Mouse (Mus musculus): ENCODE data around the gene Samd4. TPM values are rescaled to one million over a fixed set of nuclear protein-coding genes. Genes with fewer than 3 reads are reported as not detected.

The Samd4 gene
- polyA plus RNA-seq, 1 experiment from 2014 or later = 3.9 TPM

GRCm38 (mm10) chr14:46883871-46884441 is 1.3 kb downstream of the Samd4 start:
- WGBS = under 1% methylated on average over 29 of the region's 29 CpGs
- peak overlapping the region; percentile 94 for H3K4me2 ChIP-seq
- ATAC-seq (ENCODE audit: low FRiP score, low read depth) = peak; percentile 36
- 0 out of 2 replicates have a peak, but pooled peaks cover 3% of the 10 kb centered on the region for H3K27me3 ChIP-seq
- no peaks in the 10 kb centered on the region for H3K36me3 ChIP-seq
- peak overlapping the region; percentile 59 for H3K9ac ChIP-seq
- H3K4me1 ChIP-seq (replicated peaks) = peaks cover 40% of the 10 kb centered on the region
- H3K27ac ChIP-seq (replicated peaks) = peak overlapping the region; percentile 84
- peak overlapping the region; percentile 64 for H3K4me3 ChIP-seq
- H3K9me3 ChIP-seq = no peaks in the 10 kb centered on the region

- peak; percentile 71 for ATAC-seq (ENCODE audit: low FRiP score, low read depth)
- no peaks in the 10 kb centered on the region for H3K9me3 ChIP-seq
- H3K4me1 ChIP-seq (replicated peaks) = peaks cover 40% of the 10 kb centered on the region
- peak overlapping the region; percentile 64 for H3K4me3 ChIP-seq
- peak overlapping the region; percentile 59 for H3K9ac ChIP-seq
- H3K27ac ChIP-seq (replicated peaks) = peak overlapping the region; percentile 84
- H3K36me3 ChIP-seq = no peaks in the 10 kb centered on the region
- under 1% methylated on average over 45 of the region's 52 CpGs for WGBS
- H3K27me3 ChIP-seq = 0 out of 2 replicates have a peak, but pooled peaks cover 3% of the 10 kb centered on the region
- peak overlapping the region; percentile 94 for H3K4me2 ChIP-seq
Measured at GRCm38 (mm10) chr14:46884701-46885428, 2.2 kb downstream of the Samd4 start.

- H3K36me3 ChIP-seq = no peaks in the 10 kb centered on the region
- H3K9me3 ChIP-seq = no peaks in the 10 kb centered on the region
- peak; percentile 23 for ATAC-seq (ENCODE audit: low FRiP score, low read depth)
- 0 out of 2 replicates have a peak, but pooled peaks cover 3% of the 10 kb centered on the region for H3K27me3 ChIP-seq
- H3K27ac ChIP-seq (replicated peaks) = peak overlapping the region; percentile 84
- peak overlapping the region; percentile 64 for H3K4me3 ChIP-seq
- H3K9ac ChIP-seq = peak overlapping the region; percentile 59
- peaks cover 40% of the 10 kb centered on the region for H3K4me1 ChIP-seq (replicated peaks)
- H3K4me2 ChIP-seq = peak overlapping the region; percentile 94
- WGBS = 2% methylated on average over 7 of the region's 7 CpGs
Measured at GRCm38 (mm10) chr14:46885429-46885755, 2.7 kb downstream of the Samd4 start.

DNA sequence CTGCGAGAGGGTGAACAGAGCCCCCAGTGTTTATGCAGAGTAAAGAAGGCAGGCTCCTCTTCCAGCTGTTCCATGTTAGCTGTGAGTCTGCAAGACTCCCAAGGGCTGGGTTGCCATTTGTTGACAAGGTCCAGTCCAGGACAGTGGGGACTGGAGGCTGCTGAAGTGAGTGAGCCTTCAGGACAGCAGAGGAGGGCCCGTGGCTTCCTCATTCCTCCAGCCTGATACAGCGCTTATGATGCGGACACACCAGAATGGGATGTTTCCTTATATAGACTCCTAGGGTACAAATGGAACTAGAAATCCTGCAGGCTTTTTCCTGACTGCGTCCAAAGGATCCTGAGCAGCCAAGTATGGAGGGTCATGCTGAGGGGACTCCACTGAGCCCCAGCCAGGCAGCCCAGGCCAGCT is 3.2 kb downstream of the Samd4 start:
- Histone ChIP-seq H3K4me2 (peak overlapping the region; percentile 94), H3K9me3 (no peaks in the 10 kb centered on the region), H3K9ac (peak overlapping the region; percentile 59; the same call in 1 of the 2 replicates), H3K36me3 (no peaks in the 10 kb centered on the region), H3K27me3 (0 out of 2 replicates have a peak, but pooled peaks cover 3% of the 10 kb centered on the region), H3K27ac (replicated peaks) (peak overlapping the region; percentile 84), H3K4me1 (replicated peaks) (peaks cover 40% of the 10 kb centered on the region), H3K4me3 (peak overlapping the region; percentile 64)
- no peak for ATAC-seq (ENCODE audit: low FRiP score, low read depth)
- WGBS = 22% methylated on average over 5 of the region's 5 CpGs

- WGBS = 93% methylated on average over 4 of the region's 4 CpGs
- H3K36me3 ChIP-seq = no peaks in the 10 kb centered on the region
- ATAC-seq (ENCODE audit: low FRiP score, low read depth) = no peak
- no peak overlapping the region for H3K9ac ChIP-seq
- H3K9me3 ChIP-seq = no peaks in the 10 kb centered on the region
- no peak overlapping the region for H3K27ac ChIP-seq (replicated peaks)
- no peaks in the 10 kb centered on the region for H3K27me3 ChIP-seq
- H3K4me1 ChIP-seq (replicated peaks) = peaks cover 17% of the 10 kb centered on the region
- no peak overlapping the region for H3K4me2 ChIP-seq
- H3K4me3 ChIP-seq = no peak overlapping the region
Measured at GRCm38 (mm10) chr14:46889096-46889495, 6.4 kb downstream of the Samd4 start.

- Histone ChIP-seq H3K27me3 (no peaks in the 10 kb centered on the region), H3K9ac (no peak overlapping the region), H3K9me3 (no peaks in the 10 kb centered on the region), H3K4me1 (replicated peaks) (no peaks in the 10 kb centered on the region), H3K4me3 (no peak overlapping the region), H3K27ac (replicated peaks) (no peak overlapping the region), H3K4me2 (no peak overlapping the region), H3K36me3 (no peaks in the 10 kb centered on the region)
- ATAC-seq (ENCODE audit: low FRiP score, low read depth) = no peak
- WGBS = 89% methylated on average over 10 of the region's 10 CpGs
Measured at GRCm38 (mm10) chr14:46893961-46894360, 11.3 kb downstream of the Samd4 start.

DNA sequence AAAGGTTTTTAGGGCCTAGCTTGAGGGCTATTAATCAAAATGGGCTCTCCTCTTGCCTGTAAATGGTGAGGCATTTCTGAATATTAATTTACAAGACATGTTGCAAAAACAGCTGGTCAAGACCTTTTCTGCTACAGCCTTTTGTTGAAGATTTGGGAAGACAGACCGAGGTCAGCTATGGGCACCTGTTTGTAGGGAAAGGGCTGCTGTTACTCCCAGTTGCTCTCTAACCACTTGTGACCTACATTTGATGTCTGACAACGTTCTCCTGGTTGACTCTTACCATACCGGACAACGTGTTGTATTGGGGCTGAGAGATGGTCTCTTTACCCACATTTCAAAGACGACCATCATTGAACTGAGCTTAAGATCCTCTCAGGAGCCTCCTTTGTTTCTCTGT is 15.3 kb downstream of the Samd4 start:
- H3K36me3 ChIP-seq = no peaks in the 10 kb centered on the region
- H3K9ac ChIP-seq = no peak overlapping the region
- H3K9me3 ChIP-seq = no peaks in the 10 kb centered on the region
- ATAC-seq (ENCODE audit: low FRiP score, low read depth) = no peak
- H3K27ac ChIP-seq (replicated peaks) = no peak overlapping the region
- H3K4me1 ChIP-seq (replicated peaks) = no peaks in the 10 kb centered on the region
- 90% methylated on average over 5 of the region's 5 CpGs for WGBS
- no peaks in the 10 kb centered on the region for H3K27me3 ChIP-seq
- no peak overlapping the region for H3K4me3 ChIP-seq
- H3K4me2 ChIP-seq = no peak overlapping the region

DNA sequence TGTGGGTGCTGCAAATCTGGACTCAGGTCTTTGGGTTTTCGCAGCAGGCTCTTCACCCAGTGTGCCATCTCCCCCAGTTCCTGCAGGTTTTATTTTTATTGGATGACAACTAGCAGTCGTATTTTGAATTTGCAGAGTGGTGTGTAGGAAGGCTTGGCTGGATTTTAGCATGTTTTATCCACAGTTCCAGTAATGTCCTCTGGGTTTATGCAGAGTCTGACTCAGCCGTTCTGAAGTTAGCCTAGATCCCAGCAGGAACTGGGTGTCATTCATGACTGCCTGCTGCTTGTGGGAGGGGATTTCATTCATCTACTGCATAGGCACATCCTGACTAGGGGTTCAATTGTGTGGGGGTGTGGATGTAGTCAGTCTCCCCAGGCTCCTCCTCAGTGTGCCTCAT is 16.0 kb downstream of the Samd4 start:
- Histone ChIP-seq H3K27ac (replicated peaks) (no peak overlapping the region), H3K9me3 (no peaks in the 10 kb centered on the region), H3K4me3 (no peak overlapping the region), H3K4me2 (no peak overlapping the region), H3K27me3 (no peaks in the 10 kb centered on the region), H3K4me1 (replicated peaks) (no peaks in the 10 kb centered on the region), H3K9ac (no peak overlapping the region), H3K36me3 (no peaks in the 10 kb centered on the region)
- WGBS = 63% methylated on average over 3 of the region's 3 CpGs
- no peak for ATAC-seq (ENCODE audit: low FRiP score, low read depth)

- Histone ChIP-seq H3K27me3 (no peaks in the 10 kb centered on the region), H3K36me3 (no peaks in the 10 kb centered on the region), H3K27ac (replicated peaks) (no peak overlapping the region), H3K9ac (no peak overlapping the region), H3K9me3 (no peaks in the 10 kb centered on the region), H3K4me2 (no peak overlapping the region), H3K4me3 (no peak overlapping the region), H3K4me1 (replicated peaks) (no peaks in the 10 kb centered on the region)
- no peak for ATAC-seq (ENCODE audit: low FRiP score, low read depth)
- 92% methylated on average over 9 of the region's 9 CpGs for WGBS
Measured at GRCm38 (mm10) chr14:46902498-46903087, 19.9 kb downstream of the Samd4 start.

GRCm38 (mm10) chr14:46904276-46904675 is 21.6 kb downstream of the Samd4 start:
- Histone ChIP-seq H3K9ac (no peak overlapping the region), H3K27ac (replicated peaks) (no peak overlapping the region), H3K4me1 (replicated peaks) (no peaks in the 10 kb centered on the region), H3K36me3 (no peaks in the 10 kb centered on the region), H3K9me3 (no peaks in the 10 kb centered on the region), H3K4me3 (no peak overlapping the region), H3K4me2 (no peak overlapping the region), H3K27me3 (no peaks in the 10 kb centered on the region)
- 93% methylated on average over 4 of the region's 4 CpGs for WGBS
- ATAC-seq (ENCODE audit: low FRiP score, low read depth) = no peak

GRCm38 (mm10) chr14:46908858-46909257 is 26.2 kb downstream of the Samd4 start:
- H3K4me2 ChIP-seq = no peak overlapping the region
- no peak overlapping the region for H3K9ac ChIP-seq
- no peaks in the 10 kb centered on the region for H3K9me3 ChIP-seq
- no peaks in the 10 kb centered on the region for H3K27me3 ChIP-seq
- 83% methylated on average over 8 of the region's 8 CpGs for WGBS
- H3K4me3 ChIP-seq = no peak overlapping the region
- no peaks in the 10 kb centered on the region for H3K36me3 ChIP-seq
- H3K27ac ChIP-seq (replicated peaks) = no peak overlapping the region
- no peak for ATAC-seq (ENCODE audit: low FRiP score, low read depth)
- no peaks in the 10 kb centered on the region for H3K4me1 ChIP-seq (replicated peaks)

- ATAC-seq (ENCODE audit: low FRiP score, low read depth) = no peak
- H3K27ac ChIP-seq (replicated peaks) = no peak overlapping the region
- no peaks in the 10 kb centered on the region for H3K27me3 ChIP-seq
- no peaks in the 10 kb centered on the region for H3K4me1 ChIP-seq (replicated peaks)
- no peaks in the 10 kb centered on the region for H3K36me3 ChIP-seq
- H3K4me3 ChIP-seq = no peak overlapping the region
- WGBS = 87% methylated on average over 7 of the region's 7 CpGs
- H3K9ac ChIP-seq = no peak overlapping the region
- no peak overlapping the region for H3K4me2 ChIP-seq
- no peaks in the 10 kb centered on the region for H3K9me3 ChIP-seq
Measured at GRCm38 (mm10) chr14:46912496-46912895, 29.8 kb downstream of the Samd4 start.
